Mouse (Mus musculus): ENCODE results near the gene Tceal3.
A peak's percentile ranks its signal among the peaks of the same experiment; 100 is the strongest.

- TF ChIP-seq CTCF (IDR thresholded peaks at IDR 0.05; ENCODE audit: low read depth) (peak; percentile 76), EP300 (optimal IDR thresholded peaks at IDR 0.05) (no peak)
These were observed 8.8 kb downstream of the Tceal3 start for GRCm38 (mm10) chrX:136599416-136599815.
